Mouse (Mus musculus) layer of hippocampus, postnatal 25 days (tissue): ENCODE measurements around the gene Man2b1. TPM values are rescaled to one million over a fixed set of nuclear protein-coding genes. Genes with fewer than 3 reads are reported as not detected.
"Not testable (repeated sequence)": the region's sequence is repeated elsewhere in the genome, so short reads cannot be mapped to it uniquely, and the experiment has no call there.

Experiments
- DNase-seq, 2 experiments: peaks; one replicate each; pipeline ENCODE4 v3.0.0; 2022; ENCODE audit warnings: mixed read lengths in 2 of 2, low spot score in 1 of 2; ENCODE audit errors: extremely low spot score in 1 of 2
- total RNA-seq, 2 experiments: library from RNA; stranded (reverse); gene quantifications; 2 replicates each; pipeline ENCODE4 v1.2.3; 2021

Gene Man2b1
- total RNA-seq, 2 experiments from 2014 or later, result 36.1 to 41.8 TPM

DNA sequence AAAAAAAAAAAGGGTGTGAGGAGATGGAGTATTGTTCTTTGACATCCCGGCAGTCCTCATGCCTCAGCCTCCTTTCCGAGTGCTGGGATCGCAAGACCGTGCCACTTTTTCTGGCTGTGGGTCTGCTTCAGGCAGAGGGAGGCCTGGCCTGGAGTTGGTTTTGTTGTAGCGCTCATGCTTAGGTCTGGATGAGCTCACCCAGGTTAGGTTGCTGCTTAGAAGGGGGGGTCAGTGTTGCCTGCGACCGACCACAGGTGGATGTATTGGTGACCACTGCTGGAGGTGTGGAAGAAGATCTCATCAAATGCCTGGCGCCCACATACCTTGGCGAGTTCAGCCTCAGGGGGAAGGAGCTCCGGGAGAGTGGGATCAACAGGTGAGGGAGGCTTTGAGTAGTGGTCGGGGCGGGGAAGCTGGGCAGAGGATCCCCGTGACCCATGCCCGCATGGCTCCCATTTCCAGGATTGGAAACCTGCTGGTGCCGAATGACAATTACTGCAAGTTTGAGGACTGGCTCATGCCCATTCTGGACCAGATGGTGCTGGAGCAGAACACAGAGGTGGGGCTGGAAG is 9.9 kb upstream of the Man2b1 start:
- DNase-seq, result no peak

DNA sequence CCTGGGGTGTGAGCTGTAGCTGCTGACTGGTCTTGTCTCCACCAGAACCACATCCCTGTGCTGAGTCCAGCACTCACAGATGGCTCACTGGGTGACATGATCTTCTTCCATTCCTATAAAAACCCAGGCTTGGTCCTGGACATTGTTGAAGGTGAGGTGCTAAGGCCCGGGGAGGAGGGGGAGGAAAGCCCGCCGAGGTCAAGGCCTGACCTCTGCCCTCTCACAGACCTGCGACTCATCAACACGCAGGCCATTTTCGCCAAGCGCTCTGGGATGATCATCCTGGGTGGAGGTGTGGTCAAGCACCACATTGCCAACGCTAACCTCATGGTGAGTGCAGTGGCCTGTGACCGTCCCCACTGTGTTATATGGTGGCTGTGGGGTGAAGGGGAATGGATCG is 8.9 kb upstream of the Man2b1 start:
- DNase-seq, result no peak

DNA sequence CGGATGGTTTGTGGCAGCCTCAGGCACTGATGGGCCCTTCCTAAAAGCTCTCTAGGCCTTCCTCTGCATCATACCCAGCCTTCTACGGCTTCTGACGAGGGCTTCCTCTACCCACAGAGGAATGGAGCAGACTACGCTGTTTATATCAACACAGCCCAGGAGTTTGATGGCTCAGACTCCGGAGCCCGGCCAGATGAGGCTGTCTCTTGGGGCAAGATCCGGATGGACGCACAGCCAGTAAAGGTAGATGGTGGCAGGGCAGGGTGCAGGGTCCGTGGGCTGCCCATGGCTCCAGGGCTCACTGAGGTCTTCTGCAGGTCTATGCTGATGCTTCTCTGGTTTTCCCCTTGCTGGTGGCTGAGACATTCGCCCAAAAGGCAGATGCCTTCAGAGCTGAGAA is 8.5 kb upstream of the Man2b1 start:
- no peak for DNase-seq

DNA sequence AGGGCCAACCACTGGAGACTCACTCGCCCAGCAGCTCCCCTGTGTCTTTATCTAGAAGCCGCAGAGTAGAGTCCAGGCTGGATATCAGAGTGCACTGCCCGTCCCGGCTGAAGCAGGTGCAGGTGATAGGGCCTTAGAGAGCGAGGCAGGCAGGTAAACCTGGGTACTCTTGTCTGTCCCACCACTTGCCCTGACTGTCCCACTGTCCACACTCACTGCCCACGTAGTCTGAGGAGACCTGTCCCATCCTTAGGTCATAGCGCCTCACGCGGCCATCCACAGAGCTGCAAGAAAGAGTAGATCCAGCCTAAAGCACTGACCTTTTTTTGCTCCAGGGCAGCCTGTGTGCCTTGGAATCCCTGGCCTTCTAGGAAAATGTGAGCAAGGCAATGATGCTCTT is 7.1 kb upstream of the Man2b1 start:
- DNase-seq, result peak in 1 of 2 experiments; percentile 54

DNA sequence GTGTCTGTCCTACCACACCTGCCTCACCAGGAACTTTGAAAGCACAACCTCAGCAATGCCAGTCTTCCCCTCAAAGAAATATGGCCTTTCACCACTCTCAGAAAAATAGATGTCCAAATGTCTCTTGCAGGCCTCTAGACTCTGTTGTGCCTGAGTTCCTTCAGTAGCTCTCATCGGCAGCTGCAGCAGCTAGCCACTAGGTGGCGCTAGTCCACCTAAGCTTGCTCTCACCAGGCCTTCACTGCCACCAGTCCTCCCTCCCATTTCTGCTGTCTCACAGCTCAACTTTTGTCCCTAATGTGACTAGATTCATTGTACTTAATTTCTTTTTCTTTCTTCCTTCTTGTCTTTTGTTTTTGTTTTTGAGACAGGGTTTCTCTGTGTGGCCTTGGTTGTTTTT is 6.1 kb upstream of the Man2b1 start:
- peak; percentile 51 to 73 for DNase-seq

DNA sequence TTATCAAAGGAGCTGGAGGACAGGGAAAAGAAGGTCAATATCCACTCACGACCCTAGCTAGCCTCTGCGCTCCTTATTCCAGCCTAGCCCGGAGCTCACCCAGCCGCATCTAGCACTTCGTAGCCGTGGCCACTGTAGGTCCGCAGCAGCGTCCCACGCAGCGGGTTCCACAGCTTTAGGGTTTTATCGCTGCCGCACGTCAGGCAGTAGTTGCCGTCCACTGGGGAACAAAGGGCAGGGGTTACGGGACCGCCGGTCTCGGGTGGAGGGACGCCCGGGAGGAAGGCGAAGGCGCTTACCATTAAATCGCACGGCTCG is 2.9 kb upstream of the Man2b1 start:
- no peak for DNase-seq

DNA sequence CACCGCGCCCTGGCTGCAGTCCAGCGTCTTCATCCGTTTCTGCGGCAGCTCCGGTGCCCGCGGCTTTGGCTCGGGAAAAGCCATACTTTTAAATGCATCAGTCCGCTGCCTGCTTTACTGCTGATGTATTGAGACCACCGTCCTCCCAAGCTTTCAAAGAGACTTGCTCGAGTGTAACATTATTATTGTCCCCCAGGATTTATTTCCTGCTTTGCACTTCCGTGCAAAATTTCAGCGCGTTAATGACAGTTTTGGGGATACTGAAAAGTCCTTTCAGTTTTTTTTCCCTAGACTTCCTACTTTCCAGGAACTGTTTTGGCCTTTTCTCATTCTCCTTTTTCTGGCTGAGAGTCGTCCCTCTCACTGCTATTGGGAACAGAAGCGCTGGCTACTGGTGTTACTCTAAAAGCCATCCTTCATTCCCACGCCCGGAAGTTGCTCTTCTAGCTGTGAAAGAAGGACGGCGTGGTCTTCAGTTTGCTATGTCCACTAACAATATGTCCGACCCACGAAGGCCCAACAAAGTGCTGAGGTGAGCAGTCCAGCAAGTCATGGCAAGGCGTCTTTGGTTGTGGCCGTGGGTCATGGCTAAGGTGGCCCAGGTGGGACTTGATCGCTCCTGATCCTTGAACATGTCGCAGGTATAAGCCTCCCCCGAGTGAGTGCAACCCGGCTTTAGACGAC is 2.4 kb upstream of the Man2b1 start, which contains the start of gene Wdr83os:
Wdr83os (plus strand) TSS at position 209 of the 684 bp plus-strand sequence.
- peak in 1 of 2 experiments; percentile 47 for DNase-seq

DNA sequence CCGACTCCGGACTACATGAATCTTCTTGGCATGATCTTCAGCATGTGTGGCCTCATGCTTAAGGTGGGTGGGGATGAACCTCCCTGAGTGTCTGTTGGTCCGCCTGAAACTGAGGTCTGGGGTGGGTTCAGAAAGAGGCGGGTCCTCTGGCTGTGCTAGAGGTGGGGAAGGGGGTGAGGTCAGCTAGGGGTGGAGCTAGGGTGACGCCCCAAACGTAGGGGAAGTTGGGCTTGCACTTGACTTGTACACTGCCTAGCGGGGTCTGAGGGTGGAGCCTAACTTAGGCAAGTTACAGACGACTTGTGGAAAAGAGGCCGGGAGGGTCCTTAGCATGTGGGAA is 1.9 kb upstream of the Man2b1 start, which contains the start of gene Wdr83:
Wdr83 (minus strand) TSS at position 91 of the 340 bp plus-strand sequence.
- DNase-seq, result no peak

DNA sequence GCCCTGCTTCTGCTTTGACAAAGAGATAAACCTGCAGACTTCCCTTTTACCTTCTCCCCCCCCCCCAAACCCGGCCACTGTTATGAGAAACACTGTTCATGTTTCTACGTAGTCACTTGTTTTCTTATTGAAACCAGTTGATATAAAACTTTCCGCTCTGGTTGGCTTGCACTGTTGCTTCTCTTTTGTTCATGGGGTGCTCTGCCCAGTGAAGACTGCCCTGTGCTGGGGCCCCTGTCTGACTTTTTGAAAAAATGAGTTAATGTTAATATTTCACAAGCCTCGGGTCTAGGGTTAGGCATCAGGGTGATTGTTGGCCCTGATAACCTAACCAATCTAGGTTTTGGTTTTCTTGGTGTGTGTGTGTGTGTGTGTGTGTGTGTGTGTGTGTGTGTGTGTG is 901 bp upstream of the Man2b1 start:
- DNase-seq, result not testable (repeated sequence)

DNA sequence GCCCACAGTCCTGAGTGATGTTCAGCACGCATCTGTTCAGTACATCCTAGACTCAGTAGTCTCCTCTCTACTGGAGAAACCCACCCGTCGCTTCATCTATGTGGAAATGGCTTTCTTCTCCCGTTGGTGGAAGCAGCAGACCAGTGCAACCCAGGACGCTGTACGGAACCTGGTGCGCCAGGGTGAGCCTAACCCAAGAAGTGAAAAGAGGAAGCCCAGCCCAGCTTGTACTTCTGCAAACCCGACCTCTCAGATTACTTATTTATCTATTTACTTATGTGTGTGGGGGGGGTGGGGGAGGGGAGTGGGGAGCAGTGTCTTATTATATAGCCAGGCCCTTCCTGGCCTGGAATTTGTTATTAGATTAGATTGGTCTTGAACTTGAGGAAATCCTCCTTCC is 1.6 kb downstream of the Man2b1 start:
- no peak for DNase-seq

DNA sequence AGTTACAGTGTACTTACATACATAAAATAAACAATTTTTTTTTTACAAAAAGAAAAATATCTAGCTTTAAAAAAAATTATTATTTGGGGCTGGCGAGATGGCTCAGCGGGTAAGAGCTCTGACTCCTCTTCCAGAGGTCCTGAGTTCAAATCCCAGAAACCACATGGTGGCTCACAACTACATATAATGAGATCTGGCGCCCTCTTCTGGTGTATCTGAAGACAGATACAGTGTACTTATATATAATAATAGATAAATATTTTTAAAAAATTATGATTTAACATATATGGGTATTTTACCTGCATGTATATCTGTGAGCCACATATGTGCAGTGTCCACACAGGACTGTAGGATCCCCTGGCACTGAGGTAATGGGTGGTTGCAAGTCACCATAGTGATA is 3.2 kb downstream of the Man2b1 start:
- no peak for DNase-seq

DNA sequence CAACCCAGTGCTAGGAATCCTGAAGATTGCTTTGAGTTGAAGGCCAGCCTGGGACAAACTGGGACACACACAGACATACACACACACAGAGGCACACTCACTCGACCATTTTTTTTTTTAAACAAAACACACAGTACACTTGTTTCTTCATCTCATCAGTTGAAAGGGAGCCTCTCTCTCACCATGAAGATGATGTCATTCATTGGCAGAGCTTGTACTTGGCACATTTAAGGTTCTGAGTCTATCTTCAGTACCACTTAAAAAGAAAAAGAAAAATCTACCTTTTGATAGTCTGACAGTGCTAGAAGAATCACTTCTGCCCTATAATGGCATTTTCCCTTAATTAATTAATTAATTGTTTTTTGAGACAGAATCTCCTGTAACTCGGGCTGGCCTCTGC is 5.7 kb downstream of the Man2b1 start:
- DNase-seq, result no peak

DNA sequence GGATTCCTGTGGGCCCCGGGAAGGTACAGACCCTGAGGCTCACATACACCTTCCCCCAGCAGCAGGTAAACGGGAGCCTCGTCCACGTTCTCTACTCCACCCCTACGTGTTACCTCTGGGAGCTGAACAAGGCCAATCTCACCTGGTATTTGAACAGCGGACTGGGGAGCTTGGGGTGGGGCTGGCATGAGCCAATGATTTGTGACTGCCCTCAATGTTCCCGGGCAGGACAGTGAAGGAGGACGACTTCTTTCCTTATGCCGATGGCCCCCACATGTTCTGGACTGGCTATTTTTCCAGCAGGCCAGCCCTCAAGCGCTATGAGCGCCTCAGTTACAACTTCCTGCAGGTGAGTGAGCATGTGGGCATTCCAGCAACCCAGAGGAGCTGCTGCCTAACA is 7.8 kb downstream of the Man2b1 start:
- no peak for DNase-seq

DNA sequence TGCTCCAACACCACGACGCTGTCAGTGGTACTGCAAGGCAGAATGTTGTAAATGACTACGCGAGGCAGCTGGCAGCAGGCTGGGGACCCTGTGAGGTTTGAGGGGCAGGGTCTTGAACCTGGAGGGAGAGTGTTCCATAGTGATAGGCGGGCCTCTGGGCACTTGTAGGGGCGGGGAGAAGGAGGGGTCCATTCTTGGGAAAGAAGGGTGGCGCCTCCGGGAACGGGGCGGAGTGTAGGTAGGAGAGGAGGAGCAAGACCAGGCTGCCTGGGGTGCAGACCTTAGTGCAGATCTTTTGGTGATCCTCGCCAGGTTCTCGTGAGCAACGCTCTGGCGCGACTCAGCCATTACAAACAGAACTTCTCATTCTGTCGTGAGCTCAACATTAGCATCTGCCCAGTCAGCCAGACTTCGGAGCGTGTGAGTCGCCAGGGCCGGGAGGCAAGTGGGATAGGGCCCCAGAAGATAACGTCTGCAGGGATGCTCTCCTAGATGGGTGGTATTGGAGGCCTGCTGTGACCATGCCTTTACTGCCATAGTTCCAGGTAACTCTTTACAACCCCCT is 8.5 kb downstream of the Man2b1 start:
- no peak for DNase-seq

DNA sequence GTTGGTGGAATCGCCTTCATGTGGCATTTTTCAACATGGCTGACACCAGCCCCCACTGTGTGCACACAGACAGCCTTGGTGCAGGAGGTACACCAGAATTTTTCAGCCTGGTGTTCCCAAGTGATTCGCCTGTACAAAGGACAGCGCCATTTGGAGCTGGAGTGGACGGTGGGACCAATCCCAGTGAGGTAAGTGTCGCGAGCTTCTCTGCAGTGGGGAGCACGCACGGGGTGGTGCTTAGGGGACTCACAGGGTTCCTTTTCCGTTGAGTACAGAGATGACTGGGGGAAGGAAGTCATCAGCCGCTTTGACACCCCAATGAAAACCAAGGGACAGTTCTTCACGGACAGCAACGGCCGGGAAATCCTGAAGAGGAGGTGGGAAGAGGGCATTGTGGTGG is 12.0 kb downstream of the Man2b1 start:
- DNase-seq, result no peak

DNA sequence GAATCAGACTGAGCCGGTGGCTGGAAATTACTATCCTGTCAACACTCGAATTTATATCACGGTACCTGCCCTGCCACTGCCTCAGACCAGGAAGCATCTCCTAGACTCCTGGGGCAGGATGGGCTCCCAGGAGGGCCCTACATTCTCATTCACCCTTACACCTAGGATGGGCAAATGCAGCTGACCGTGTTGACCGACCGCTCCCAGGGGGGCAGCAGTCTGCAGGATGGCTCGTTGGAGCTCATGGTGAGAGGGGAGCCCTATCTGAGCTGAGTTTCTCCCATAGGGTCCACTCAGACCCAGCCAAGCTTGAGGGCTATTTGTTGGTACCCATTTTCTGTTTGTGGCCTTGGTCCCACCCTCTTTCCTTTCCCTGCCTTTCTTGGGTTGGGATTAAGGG is 12.5 kb downstream of the Man2b1 start:
- DNase-seq, result no peak

DNA sequence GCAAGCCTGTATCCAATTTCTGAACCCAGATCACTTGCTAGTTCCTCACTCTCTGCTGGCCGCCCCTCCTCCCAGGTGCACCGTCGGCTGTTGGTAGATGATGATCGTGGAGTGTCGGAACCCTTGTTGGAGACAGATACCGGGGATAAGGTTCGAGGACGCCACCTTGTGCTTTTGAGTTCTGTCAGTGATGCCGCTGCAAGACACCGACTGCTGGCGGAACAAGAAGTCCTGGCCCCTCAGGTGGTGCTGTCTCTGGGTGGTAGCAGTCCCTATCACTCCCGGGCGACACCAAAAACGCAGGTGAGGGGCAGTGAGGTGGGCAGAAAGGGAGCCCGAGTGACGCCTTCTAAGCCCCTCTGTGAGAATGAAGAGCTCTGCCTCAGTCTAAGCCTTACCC is 13.1 kb downstream of the Man2b1 start:
- DNase-seq, result no peak

DNA sequence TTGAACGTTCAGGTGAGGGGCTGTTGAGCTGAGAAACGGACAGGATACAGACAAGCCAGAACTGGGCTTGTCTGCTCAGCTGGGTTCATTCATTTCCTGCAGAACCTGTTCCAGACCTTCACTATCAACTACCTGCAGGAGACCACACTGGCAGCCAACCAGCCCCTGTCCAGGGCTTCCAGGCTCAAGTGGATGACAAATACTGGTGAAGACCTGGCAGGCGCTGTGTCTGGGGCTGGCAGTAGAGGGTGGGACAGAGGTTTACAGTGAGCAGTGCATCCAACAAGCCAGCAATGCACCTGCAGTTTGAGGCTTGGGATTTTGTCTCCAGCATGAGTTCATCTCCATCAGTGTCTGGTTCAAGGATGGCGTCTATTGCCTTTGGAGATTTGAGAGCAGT is 13.8 kb downstream of the Man2b1 start:
- DNase-seq, result no peak

DNA sequence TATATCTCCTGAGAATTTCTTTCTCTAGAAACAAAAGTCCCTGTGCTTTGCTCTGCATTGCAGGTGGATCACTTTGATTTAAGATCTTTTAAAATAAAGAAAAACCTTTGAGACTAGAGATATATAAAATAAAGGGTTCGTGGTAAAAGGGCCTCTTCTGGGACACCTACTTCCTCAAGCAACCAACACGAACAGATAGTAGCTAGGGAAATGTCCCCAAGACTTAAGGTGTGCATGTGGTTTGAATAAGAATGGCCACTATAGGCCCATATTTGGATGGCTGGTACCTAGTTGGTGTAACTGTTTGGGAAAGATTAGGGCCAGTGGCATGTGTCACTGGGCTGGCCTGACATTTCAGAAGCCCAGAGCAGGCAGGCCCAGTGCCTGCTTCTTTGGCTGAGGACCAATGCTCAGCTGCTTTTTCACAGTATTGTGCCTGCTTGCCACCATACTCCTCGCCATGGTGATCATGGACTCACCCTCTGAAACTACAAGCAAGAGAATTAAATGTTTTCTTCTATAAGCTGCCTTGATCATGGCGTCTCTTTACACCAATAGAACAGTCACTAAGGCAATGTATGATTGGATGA is 17.1 kb downstream of the Man2b1 start:
- no peak for DNase-seq

DNA sequence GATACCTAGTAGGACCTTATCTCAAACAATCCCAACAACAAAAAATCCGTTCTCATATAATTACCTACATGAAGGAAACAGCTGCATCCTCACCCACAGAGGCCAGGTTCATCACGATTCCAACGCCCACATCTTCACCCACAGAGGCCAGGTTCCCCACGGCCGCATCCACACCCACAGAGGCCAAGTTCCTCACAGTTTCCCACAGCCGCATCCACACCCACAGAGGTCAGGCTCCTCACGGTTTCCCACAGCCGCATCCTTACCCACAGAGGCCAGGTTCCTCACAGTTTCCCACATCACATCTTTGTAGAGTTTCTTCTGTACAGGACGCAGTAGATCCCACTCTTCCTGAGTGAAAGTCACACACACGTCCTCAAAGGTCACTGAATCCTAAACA is 30.2 kb downstream of the Man2b1 start:
- DNase-seq, result no peak

DNA sequence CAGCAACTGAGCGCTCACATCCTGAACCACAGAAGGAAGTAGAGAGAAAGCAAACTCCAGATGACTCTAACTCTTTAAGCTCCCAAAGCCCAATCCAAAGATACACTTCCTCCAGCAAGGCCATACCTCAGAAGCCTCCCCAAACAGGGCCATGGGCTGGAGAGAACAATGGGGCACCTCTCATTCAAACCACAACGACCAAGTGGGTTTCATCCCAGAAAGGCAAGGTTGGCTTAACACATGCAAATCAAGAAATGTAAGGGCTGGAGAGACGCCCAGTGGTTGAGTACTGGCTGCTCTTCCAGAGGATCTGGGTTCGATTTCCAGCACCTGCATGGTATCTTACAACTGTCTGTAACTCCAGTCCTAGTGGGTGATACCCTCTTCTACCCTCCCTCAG is 32.4 kb downstream of the Man2b1 start:
- DNase-seq, result no peak

DNA sequence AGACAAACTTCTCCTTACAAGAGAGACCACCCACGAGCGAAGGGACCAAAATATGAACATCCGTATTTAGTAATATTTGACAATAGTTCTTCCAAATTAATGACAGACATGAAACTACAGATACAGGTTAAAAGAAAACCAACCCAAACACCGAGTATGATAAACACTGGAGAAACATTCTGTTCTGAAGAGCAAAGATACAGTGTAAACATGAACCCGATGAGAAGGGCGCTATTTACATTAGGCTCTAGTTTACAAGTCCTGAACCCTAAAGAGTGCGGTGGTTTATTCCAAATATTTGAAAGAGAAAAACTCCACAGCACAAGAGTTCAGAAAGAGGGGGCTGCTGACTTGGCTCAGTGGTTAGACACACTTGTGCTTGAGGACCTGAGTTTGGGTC is 33.9 kb downstream of the Man2b1 start:
- no peak for DNase-seq
